Mouse (Mus musculus): ENCODE data around the gene Foxp4. TPM values are rescaled to one million over a fixed set of nuclear protein-coding genes. Genes with fewer than 3 reads are reported as not detected.

The Foxp4 gene
- polyA plus RNA-seq, 1 experiment from 2014 or later: 12.5 TPM

- Histone ChIP-seq H3K4me3 (ENCODE audit: low read length) (no peak overlapping the region), H3K9me3 (ENCODE audit: control insufficient read depth, low read length) (no peaks in the 10 kb centered on the region), H3K4me2 (ENCODE audit: low read depth, low read length) (no peak overlapping the region), H3K4me1 (ENCODE audit: control insufficient read depth, insufficient read depth, low read length) (peaks cover 6% of the 10 kb centered on the region), H3K27me3 (replicated peaks; ENCODE audit: control insufficient read depth, insufficient read depth, low read length) (no peaks in the 10 kb centered on the region), H3K9ac (ENCODE audit: low read depth, low read length) (no peak overlapping the region), H3K27ac (ENCODE audit: low read length) (no peak overlapping the region), H3K36me3 (ENCODE audit: control insufficient read depth, insufficient read depth, low read length) (peaks cover 19% of the 10 kb centered on the region)
- 83% methylated on average over 31 of the region's 31 CpGs for WGBS
- no peak for ATAC-seq
Measured at GRCm38 (mm10) chr17:47872311-47873011, 52.0 kb downstream of the Foxp4 start.

GRCm38 (mm10) chr17:47869874-47870273 lies 54.6 kb downstream of the Foxp4 start:
- Histone ChIP-seq H3K4me2 (ENCODE audit: low read depth, low read length) (no peak overlapping the region), H3K4me3 (ENCODE audit: low read length) (no peak overlapping the region), H3K9me3 (ENCODE audit: control insufficient read depth, low read length) (no peaks in the 10 kb centered on the region), H3K27me3 (replicated peaks; ENCODE audit: control insufficient read depth, insufficient read depth, low read length) (no peaks in the 10 kb centered on the region), H3K9ac (ENCODE audit: low read depth, low read length) (no peak overlapping the region), H3K27ac (ENCODE audit: low read length) (no peak overlapping the region), H3K36me3 (ENCODE audit: control insufficient read depth, insufficient read depth, low read length) (peaks cover 15% of the 10 kb centered on the region), H3K4me1 (ENCODE audit: control insufficient read depth, insufficient read depth, low read length) (peaks cover 6% of the 10 kb centered on the region)
- ATAC-seq: no peak
- WGBS: 90% methylated on average over 10 of the region's 10 CpGs

- Histone ChIP-seq H3K27me3 (replicated peaks; ENCODE audit: control insufficient read depth, insufficient read depth, low read length) (no peaks in the 10 kb centered on the region), H3K4me2 (ENCODE audit: low read depth, low read length) (no peak overlapping the region), H3K9me3 (ENCODE audit: control insufficient read depth, low read length) (no peaks in the 10 kb centered on the region), H3K4me3 (ENCODE audit: low read length) (no peak overlapping the region), H3K27ac (ENCODE audit: low read length) (no peak overlapping the region), H3K36me3 (ENCODE audit: control insufficient read depth, insufficient read depth, low read length) (peaks cover 13% of the 10 kb centered on the region), H3K9ac (ENCODE audit: low read depth, low read length) (no peak overlapping the region), H3K4me1 (ENCODE audit: control insufficient read depth, insufficient read depth, low read length) (peaks cover 12% of the 10 kb centered on the region; the same call in 1 of the 2 replicates)
- no peak for ATAC-seq
- 65% methylated on average over 10 of the region's 10 CpGs for WGBS
Measured at GRCm38 (mm10) chr17:47866037-47866436, 58.4 kb downstream of the Foxp4 start.

- Histone ChIP-seq H3K4me1 (ENCODE audit: control insufficient read depth, insufficient read depth, low read length) (peaks cover 12% of the 10 kb centered on the region; the same call in 1 of the 2 replicates), H3K27me3 (replicated peaks; ENCODE audit: control insufficient read depth, insufficient read depth, low read length) (no peaks in the 10 kb centered on the region), H3K9ac (ENCODE audit: low read depth, low read length) (no peak overlapping the region), H3K27ac (ENCODE audit: low read length) (no peak overlapping the region), H3K4me3 (ENCODE audit: low read length) (no peak overlapping the region), H3K4me2 (ENCODE audit: low read depth, low read length) (peak overlapping the region; percentile 37), H3K36me3 (ENCODE audit: control insufficient read depth, insufficient read depth, low read length) (peaks cover 7% of the 10 kb centered on the region; the same call in 1 of the 2 replicates), H3K9me3 (ENCODE audit: control insufficient read depth, low read length) (no peaks in the 10 kb centered on the region)
- ATAC-seq: peak; percentile 82
- WGBS: 3% methylated on average over 17 of the region's 17 CpGs
Measured at GRCm38 (mm10) chr17:47864496-47864895, 59.9 kb downstream of the Foxp4 start.

- peaks cover 12% of the 10 kb centered on the region; the same call in 1 of the 2 replicates for H3K4me1 ChIP-seq (ENCODE audit: control insufficient read depth, insufficient read depth, low read length)
- H3K9ac ChIP-seq (ENCODE audit: low read depth, low read length): peak overlapping the region; percentile 36
- no peak overlapping the region for H3K27ac ChIP-seq (ENCODE audit: low read length)
- 14% methylated on average over 11 of the region's 11 CpGs for WGBS
- H3K4me2 ChIP-seq (ENCODE audit: low read depth, low read length): peak overlapping the region; percentile 4; the same call in 1 of the 2 replicates
- H3K9me3 ChIP-seq (ENCODE audit: control insufficient read depth, low read length): no peaks in the 10 kb centered on the region
- H3K4me3 ChIP-seq (ENCODE audit: low read length): no peak overlapping the region
- peak; percentile 41 for ATAC-seq
- peaks cover 1% of the 10 kb centered on the region; the same call in 1 of the 2 replicates for H3K36me3 ChIP-seq (ENCODE audit: control insufficient read depth, insufficient read depth, low read length)
- no peaks in the 10 kb centered on the region for H3K27me3 ChIP-seq (replicated peaks; ENCODE audit: control insufficient read depth, insufficient read depth, low read length)
Measured at GRCm38 (mm10) chr17:47863437-47863836, 61.0 kb downstream of the Foxp4 start.

GRCm38 (mm10) chr17:47863023-47863422 lies 61.4 kb downstream of the Foxp4 start:
- ATAC-seq: peak; percentile 18; the same call in 1 of the 2 replicates
- H3K4me3 ChIP-seq (ENCODE audit: low read length): no peak overlapping the region
- 43% methylated on average over 4 of the region's 4 CpGs for WGBS

GRCm38 (mm10) chr17:47855544-47855943 lies 68.9 kb downstream of the Foxp4 start:
- WGBS: 75% methylated on average over 4 of the region's 4 CpGs
- Histone ChIP-seq H3K36me3 (ENCODE audit: control insufficient read depth, insufficient read depth, low read length) (no peaks in the 10 kb centered on the region), H3K9me3 (ENCODE audit: control insufficient read depth, low read length) (no peaks in the 10 kb centered on the region), H3K4me1 (ENCODE audit: control insufficient read depth, insufficient read depth, low read length) (peaks cover 10% of the 10 kb centered on the region), H3K9ac (ENCODE audit: low read depth, low read length) (no peak overlapping the region), H3K4me3 (ENCODE audit: low read length) (no peak overlapping the region), H3K27ac (ENCODE audit: low read length) (no peak overlapping the region), H3K4me2 (ENCODE audit: low read depth, low read length) (no peak overlapping the region), H3K27me3 (replicated peaks; ENCODE audit: control insufficient read depth, insufficient read depth, low read length) (no peaks in the 10 kb centered on the region)
- no peak for ATAC-seq

More at GRCm38 (mm10) chr17:47863023-47863422, 61.4 kb downstream of the Foxp4 start:
- Histone ChIP-seq H3K4me1 (ENCODE audit: control insufficient read depth, insufficient read depth, low read length) (peaks cover 12% of the 10 kb centered on the region; the same call in 1 of the 2 replicates), H3K4me2 (ENCODE audit: low read depth, low read length) (no peak overlapping the region), H3K36me3 (ENCODE audit: control insufficient read depth, insufficient read depth, low read length) (no peaks in the 10 kb centered on the region), H3K9ac (ENCODE audit: low read depth, low read length) (no peak overlapping the region), H3K9me3 (ENCODE audit: control insufficient read depth, low read length) (no peaks in the 10 kb centered on the region), H3K27ac (ENCODE audit: low read length) (no peak overlapping the region), H3K27me3 (replicated peaks; ENCODE audit: control insufficient read depth, insufficient read depth, low read length) (no peaks in the 10 kb centered on the region)

- no peak for ATAC-seq
- Histone ChIP-seq H3K36me3 (ENCODE audit: control insufficient read depth, insufficient read depth, low read length) (no peaks in the 10 kb centered on the region), H3K27ac (ENCODE audit: low read length) (no peak overlapping the region), H3K9me3 (ENCODE audit: control insufficient read depth, low read length) (no peaks in the 10 kb centered on the region), H3K4me3 (ENCODE audit: low read length) (no peak overlapping the region), H3K27me3 (replicated peaks; ENCODE audit: control insufficient read depth, insufficient read depth, low read length) (no peaks in the 10 kb centered on the region), H3K4me1 (ENCODE audit: control insufficient read depth, insufficient read depth, low read length) (peaks cover 10% of the 10 kb centered on the region), H3K9ac (ENCODE audit: low read depth, low read length) (no peak overlapping the region), H3K4me2 (ENCODE audit: low read depth, low read length) (no peak overlapping the region)
- WGBS: 84% methylated on average over 8 of the region's 8 CpGs
Measured at GRCm38 (mm10) chr17:47854908-47855307, 69.5 kb downstream of the Foxp4 start.

- H3K9me3 ChIP-seq (ENCODE audit: control insufficient read depth, low read length): no peaks in the 10 kb centered on the region
- H3K4me2 ChIP-seq (ENCODE audit: low read depth, low read length): no peak overlapping the region
- H3K27ac ChIP-seq (ENCODE audit: low read length): no peak overlapping the region
- ATAC-seq: peak; percentile 57
- 73% methylated on average over 4 of the region's 4 CpGs for WGBS
- H3K4me3 ChIP-seq (ENCODE audit: low read length): no peak overlapping the region
- no peaks in the 10 kb centered on the region for H3K36me3 ChIP-seq (ENCODE audit: control insufficient read depth, insufficient read depth, low read length)
- H3K4me1 ChIP-seq (ENCODE audit: control insufficient read depth, insufficient read depth, low read length): peaks cover 10% of the 10 kb centered on the region
- no peaks in the 10 kb centered on the region for H3K27me3 ChIP-seq (replicated peaks; ENCODE audit: control insufficient read depth, insufficient read depth, low read length)
- H3K9ac ChIP-seq (ENCODE audit: low read depth, low read length): no peak overlapping the region
Measured at GRCm38 (mm10) chr17:47853760-47854159, 70.7 kb downstream of the Foxp4 start.

All from intestine, embryonic 16.5 days (tissue).